ENCODE assay signal across 18 mouse cellular contexts in the genomic region with DNA sequence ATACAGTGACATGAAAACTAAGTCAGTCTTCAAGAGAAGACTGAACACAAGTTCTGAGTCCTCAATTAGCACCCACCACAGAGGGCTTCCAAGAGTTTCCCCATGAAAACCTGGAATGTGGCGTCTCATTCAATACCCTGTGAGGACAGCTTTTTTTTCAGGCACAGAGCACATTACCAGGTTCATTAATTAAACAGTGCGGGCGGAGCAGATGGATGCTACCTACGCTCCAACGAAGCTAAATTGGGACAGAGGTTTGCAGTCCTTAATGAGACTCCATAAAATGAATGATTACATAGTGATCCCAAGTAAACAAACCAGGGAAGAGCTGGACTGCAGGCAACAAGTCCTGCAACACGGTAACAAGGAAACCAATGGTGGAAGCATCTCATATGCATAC.
"Had no signal": no experiment of that assay in that cellular context is flagged by ENCODE, and none has a peak within 500 bp of the region (broad histone marks: within the 10 kb centered on the region; RNA-seq: fewer than 3 reads in every experiment).

No protein-coding gene starts in this region.

- H3K36me3 ChIP-seq: limb, embryonic 13.5 days; liver, embryonic 15.5 days; midbrain, embryonic 10.5 days; neural tube, embryonic 15.5 days had no signal

- H3K4me3 ChIP-seq: limb, embryonic 13.5 days; liver, embryonic 15.5 days; midbrain, embryonic 10.5 days; myocyte; neural tube, embryonic 15.5 days had no signal

- H3K27me3 ChIP-seq: limb, embryonic 13.5 days; liver, embryonic 15.5 days; neural tube, embryonic 15.5 days had no signal

- H3K4me2 ChIP-seq: limb, embryonic 13.5 days; liver, embryonic 11.5 days; liver, embryonic 15.5 days; neural tube, embryonic 15.5 days had no signal

- H3K4me1 ChIP-seq: liver, embryonic 15.5 days had no signal

- H3K9ac ChIP-seq: limb, embryonic 13.5 days; liver, embryonic 15.5 days; neural tube, embryonic 15.5 days had no signal

- H3K9me3 ChIP-seq: limb, embryonic 13.5 days; liver, embryonic 15.5 days; midbrain, embryonic 10.5 days; neural tube, embryonic 15.5 days had no signal

- DNase-seq: kidney, adult 8-10 months; kidney, postnatal 25 days; left cerebral cortex, postnatal 4 days; lung, adult 2 months; lung, postnatal 4 days; midbrain, embryonic 14.5 days; right cerebral cortex, postnatal 4 days; spleen, adult 18-20 months; thymus, adult 18-20 months; thymus, postnatal 14 days had no signal

- H3K27ac ChIP-seq: limb, embryonic 13.5 days; liver, embryonic 15.5 days; midbrain, embryonic 10.5 days; neural tube, embryonic 15.5 days had no signal

- ATAC-seq: intestine, postnatal 0 days; lung, postnatal 0 days had no signal
